Mouse (Mus musculus): ENCODE measurements around the gene Dlx3.

Dlx3 gene

GRCm38 (mm10) chr11:95155511-95155910 is 35.6 kb downstream of the Dlx3 start:
- DNase-seq (ENCODE audit: low read depth, low spot score): no peak

- DNase-seq (ENCODE audit: low read depth, low spot score): no peak
Observed at GRCm38 (mm10) chr11:95157356-95157755, 37.4 kb downstream of the Dlx3 start.

- no peak for DNase-seq (ENCODE audit: low read depth, low spot score)
Observed at GRCm38 (mm10) chr11:95157872-95158271, 38.0 kb downstream of the Dlx3 start.

- no peak for DNase-seq (ENCODE audit: low read depth, low spot score)
Observed at GRCm38 (mm10) chr11:95159763-95160371, 39.9 kb downstream of the Dlx3 start.

GRCm38 (mm10) chr11:95160693-95161092 is 40.8 kb downstream of the Dlx3 start:
- no peak for DNase-seq (ENCODE audit: low read depth, low spot score)

- no peak for DNase-seq (ENCODE audit: low read depth, low spot score)
Observed at GRCm38 (mm10) chr11:95161708-95162107, 41.8 kb downstream of the Dlx3 start.

- no peak for DNase-seq (ENCODE audit: low read depth, low spot score)
Observed at GRCm38 (mm10) chr11:95165857-95166256, 45.9 kb downstream of the Dlx3 start.
